Mouse (Mus musculus) spleen, postnatal 14 days (tissue): Measurements from ENCODE around the gene Artn.

Experiments used
- DNase-seq, 2 experiments: peaks; one replicate each; pipeline ENCODE4 v3.0.0; 2021 to 2022; ENCODE audit warnings: low spot score in 2 of 2

The Artn gene

DNA sequence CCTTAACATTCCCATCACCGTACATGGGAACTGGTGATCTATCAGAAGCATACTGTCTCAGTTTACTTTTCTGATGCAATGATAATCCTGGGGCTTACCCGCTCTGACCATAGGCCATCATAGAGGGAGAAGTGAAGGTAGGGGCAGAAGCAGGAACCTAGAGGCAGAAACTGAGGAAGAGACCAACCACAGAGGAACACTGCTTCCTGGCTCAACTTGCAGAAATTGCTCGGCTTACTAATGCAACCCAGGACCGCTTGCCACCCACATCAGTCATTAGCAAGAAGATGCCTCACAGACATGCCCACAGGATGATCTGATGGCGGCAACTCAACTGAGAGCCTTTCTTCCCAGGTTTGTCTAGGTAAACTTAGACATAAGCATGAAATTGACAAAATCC, 10.8 kb downstream of the Artn start:
- no peak for DNase-seq

DNA sequence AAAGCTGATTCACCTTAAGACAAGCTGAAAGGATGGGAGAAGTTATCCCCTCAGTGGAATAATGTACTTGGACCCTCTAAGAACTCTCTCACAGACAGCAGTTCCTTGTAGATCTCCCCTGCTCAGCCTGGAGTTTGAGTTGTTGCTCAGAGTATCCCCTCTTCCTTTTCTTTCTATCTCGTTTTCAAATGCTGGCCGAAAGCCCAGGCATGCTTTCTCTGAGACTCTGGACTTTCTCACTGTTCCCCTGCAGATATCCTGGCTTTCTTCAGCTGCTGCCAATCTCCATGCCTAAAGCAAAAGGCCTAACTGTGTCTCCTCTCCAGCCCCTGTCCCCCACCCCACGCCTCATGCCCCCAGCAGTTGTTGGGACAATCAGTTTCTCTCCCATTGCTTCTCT, 11.3 kb downstream of the Artn start:
- DNase-seq, result no peak

DNA sequence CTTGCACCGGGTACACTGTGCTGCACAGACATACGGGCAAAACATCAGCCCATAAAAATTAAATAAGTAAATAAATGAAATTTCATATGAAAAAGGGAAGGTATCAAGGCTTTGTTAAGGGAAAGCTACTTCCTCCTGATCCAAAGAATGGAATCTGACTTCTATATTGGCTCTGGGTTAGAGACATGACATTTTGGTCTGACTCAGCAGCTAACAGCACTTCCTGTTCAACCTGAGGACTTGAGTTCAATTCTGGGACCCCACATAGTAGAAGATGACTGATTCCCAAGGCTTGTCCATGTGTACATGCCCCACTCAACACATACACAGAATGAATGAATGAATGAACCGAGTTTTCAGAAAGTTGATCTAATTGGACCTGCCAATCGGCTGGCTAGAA, 11.7 kb downstream of the Artn start:
- no peak for DNase-seq

- no peak for DNase-seq
Measured at GRCm38 (mm10) chr4:117917402-117917801, 12.2 kb downstream of the Artn start.

DNA sequence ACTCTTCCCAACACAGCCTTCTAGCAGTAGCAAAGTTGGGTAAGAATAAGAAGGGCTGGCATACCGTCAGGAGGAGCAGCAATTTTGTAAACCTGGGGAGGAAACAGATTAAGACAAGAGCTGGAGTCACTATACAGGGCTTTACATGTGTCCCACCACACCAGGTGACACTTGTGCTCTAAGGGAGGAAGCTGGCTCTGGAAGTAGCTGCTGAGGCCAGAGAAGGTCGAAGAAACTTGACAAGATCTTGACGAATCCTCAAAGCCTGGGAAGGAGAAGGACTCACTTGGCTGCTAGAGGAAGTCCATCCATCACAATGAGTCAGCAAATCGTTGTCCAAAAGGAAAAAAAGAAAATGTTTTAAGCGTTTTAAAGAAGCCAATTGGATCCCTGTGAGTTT, 13.2 kb downstream of the Artn start:
- no peak for DNase-seq

DNA sequence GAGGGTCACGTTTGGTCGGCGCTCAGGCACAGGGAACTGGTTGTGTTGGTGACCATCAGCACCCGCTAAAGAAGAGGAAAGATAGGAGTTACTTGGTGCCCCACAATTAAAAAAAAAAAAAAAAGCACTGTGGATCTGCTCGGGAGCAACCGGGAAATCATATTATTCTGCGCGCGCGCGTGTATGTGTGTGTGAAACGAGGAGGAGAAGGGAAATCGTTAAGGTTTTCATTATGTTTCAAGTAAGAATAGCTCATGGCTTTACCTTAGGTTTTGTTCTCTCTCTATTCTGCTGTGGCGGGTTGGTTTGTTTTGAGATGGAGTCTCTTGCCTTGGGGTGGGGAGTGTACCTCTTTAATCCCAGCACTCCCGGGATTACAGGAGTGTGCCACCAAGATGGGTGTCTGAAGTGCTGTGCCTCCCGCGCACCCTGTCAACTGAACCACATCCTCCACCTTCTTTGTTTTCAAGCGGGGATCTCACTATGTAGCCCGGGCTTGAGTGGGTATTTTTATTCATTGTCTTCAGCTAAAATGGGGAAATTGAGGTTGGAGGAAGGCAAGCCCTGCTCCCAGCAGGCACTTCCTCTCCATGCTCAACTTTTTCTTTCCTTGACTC, 14.0 kb downstream of the Artn start:
- no peak for DNase-seq

GRCm38 (mm10) chr4:117914591-117915442, 14.7 kb downstream of the Artn start, which contains the start of gene Ipo13:
TSS of gene Ipo13 (minus strand) at chr4:117914999.
- DNase-seq, result peak; percentile 84 to 93

GRCm38 (mm10) chr4:117914031-117914430, 15.5 kb downstream of the Artn start:
- no peak for DNase-seq

DNA sequence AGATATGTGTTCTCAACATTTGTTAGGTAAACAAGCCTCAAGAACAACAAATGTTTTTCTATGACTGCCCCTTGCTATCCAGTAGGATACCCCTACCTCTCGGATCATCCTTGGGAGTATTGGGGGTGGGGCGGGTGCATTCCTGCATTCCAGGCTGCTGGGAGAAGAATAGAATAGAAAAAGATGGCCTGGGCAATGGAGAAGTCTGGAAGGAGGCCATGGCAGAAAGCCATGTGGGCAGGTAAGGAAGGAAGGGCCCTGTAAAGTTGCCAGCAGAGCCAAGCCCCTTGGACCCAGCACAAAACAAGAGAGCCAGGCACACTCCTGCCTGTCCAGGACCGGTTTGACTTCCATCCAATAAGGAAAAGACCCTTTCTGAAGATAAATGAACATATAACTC, 16.1 kb downstream of the Artn start:
- DNase-seq, result no peak

DNA sequence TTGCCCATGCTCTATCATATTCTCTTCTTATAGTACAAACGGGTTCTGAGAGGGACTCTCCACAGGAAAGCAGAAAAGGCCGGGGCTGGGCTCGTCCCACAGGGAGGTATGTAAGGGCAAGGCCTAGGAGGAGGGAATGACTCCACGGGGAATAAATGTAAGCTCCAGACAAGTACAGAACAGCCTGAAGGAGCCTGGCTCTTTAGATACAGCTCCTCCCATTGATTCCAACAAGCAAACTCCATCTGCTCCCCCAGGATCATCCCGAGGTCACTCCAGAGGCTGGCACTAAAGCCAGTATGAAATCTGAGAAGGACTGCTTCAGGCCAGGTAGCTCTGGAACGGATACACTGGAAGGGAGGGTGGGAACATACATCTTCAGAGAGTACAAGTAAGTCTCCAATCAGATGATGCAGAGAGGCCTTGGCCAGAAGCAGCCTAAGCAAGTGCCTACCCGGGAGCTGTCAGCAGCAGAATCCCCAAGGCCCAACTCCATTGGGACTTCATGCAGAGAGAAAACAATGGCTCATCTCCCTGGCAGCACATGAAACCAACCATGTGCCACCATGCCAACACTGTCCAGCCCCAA, 16.8 kb downstream of the Artn start:
- no peak for DNase-seq

DNA sequence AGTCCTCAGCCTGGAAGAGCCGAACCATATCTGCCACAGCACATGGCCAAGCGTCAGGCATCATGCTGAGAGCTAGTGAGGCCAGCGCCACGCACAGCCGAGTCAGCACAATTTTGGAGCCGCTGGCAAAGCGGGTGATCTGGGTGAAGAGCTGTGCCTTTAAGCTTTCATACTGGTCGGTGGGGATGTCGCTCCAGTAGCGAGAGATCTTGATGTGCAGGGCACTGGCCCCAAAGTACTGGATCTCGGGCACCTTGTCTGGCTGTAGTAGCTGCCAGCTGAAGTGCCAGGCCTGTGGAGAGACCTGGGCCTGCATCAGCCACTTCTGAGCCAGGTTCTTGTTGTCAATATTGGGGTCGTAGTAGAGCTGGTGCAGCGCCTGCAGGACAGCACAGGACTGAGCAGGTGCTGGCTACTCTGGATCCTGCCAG, 17.4 kb downstream of the Artn start:
- no peak for DNase-seq

DNA sequence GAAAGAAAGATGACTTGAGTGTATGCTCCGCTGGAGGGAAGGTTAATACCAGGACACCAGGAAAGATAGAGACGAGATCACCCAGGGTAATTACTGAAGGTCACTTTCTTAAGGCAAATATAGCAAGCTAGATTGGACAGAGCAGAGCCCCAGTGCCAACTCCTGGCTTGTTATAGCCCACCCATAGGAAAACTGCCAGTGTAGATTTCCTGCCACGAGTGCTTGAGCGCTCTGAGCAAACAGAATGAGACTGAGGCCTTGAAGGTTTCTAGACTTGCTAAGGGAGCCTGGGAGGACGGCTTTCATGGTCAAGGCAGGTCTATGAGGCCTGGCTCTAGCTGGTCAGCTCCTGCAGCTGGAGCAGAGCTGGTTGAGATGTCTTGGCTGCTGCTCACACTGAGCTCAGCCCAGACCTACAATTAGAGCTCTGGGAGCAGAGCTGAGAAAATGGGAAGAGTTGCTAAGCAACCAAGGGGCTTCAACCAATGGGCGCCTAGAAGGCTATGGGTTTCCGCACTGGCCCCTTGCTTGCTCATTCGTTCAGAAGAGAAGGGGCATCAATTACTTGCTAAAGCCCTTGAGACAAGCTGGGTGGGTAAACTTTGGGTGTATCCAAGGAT, 20.6 kb downstream of the Artn start:
- no peak for DNase-seq

DNA sequence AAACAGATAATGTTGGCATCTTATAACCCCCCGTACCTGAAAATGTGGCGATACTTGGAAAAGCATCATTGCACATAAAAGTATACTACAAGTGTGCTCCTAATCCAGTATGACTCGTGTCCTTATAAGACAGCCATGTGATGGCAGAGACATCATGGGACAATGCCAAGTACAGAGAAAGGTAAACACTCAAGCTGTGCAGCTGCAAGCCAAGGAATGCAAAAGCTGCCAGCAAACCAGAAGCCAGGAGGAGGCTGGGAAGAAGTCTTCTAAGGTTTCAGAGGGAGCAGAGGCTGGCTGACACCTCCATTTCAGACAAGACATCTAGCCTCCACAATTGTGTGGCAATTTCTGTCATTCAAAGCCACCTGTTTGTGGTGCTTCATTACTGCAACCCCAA, 23.4 kb downstream of the Artn start:
- no peak for DNase-seq

DNA sequence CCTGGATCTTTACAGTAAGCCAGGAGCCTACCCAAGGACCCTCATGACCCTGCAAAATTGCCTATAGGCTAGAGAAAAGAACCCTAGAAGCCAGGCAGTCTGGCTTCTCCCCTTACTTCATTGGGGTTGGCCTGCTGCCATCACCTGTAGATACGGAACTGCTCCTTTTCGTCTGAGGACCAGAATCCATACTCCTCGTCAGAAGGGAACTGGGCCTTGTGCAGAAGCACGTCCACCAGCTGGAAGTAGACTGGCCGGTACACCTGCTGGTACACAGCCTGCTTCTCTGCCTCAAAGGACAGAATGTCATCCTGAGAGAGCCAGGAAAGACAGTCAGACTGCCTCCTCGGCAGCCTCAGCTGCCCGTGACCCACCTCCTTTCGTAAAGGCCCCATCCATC, 24.8 kb downstream of the Artn start:
- DNase-seq, result no peak

DNA sequence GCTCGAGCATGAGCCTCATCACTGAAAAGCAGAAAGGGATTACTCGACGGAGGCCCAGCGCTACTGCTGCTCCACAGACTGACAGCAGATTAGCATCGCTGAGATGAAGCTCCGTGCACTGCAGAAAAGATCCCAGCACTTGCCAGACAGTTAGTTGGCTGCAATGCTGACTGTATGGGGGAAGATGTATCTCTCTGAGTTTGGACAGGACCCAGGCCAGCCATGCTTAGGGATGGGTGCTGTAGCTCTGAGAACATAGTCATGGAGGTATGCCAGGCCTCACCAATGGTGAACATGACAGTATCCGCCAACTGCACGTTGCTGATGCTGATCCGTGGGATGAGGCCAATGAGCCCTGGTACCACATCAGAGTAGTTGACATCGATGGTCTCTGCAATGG, 25.5 kb downstream of the Artn start:
- DNase-seq, result no peak

- no peak for DNase-seq
Measured at GRCm38 (mm10) chr4:117898111-117898510, 31.5 kb downstream of the Artn start.

- no peak for DNase-seq
Measured at GRCm38 (mm10) chr4:117896031-117896430, 33.5 kb downstream of the Artn start.

GRCm38 (mm10) chr4:117895339-117895738, 34.2 kb downstream of the Artn start:
- DNase-seq, result no peak

- DNase-seq, result no peak
Measured at GRCm38 (mm10) chr4:117894601-117895000, 35.0 kb downstream of the Artn start.

DNA sequence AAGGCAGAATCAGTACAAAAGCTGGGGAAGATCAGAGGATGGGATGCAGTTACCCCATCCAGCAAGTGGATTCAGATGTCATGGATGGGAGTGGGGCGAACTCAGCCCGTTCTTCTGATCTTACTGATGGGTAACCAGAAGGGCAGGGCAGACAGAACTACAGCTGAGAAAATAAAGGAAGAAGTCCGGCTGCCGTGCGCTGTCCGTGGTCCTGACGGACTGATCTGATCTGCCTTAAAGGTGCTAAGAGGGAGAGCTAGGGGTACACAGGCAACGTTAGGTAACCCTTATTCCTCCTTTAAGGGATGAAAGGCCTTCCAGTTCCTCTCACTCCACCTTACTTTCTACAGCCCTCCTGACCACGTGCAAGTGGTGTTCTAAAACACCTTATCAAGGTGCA, 36.2 kb downstream of the Artn start:
- peak in 1 of 2 experiments; percentile 61 for DNase-seq

DNA sequence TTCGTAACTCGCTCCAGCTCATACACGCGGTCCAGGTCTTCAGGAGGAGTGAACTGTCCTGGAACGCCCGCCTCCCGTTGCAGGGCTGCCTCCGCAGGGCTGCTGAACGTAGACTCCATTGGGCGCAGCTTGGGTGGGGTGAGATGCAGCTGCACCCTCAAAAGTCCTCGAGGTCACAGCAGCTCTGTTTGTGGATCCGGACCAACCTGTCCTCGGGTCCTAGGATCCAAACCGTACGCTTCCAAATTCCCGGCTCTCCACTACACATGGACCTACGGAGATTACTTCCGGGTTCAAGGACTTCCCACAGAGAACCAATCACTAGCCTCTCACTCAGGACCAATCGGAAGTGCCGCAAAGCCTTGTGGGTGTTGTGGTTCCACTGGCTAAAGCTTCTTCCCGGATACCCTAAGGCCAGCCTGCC, 37.8 kb downstream of the Artn start, which contains the start of gene Dph2:
TSS of gene Dph2 (minus strand) at position 295 of the 424 bp plus-strand sequence.
- DNase-seq, result peak; percentile 51 to 59

GRCm38 (mm10) chr4:117890750-117891149, 38.8 kb downstream of the Artn start:
- no peak for DNase-seq
